Mouse (Mus musculus) heart, embryonic 16.5 days (tissue): ENCODE data around the gene Gm45837. TPM values are rescaled to one million over a fixed set of nuclear protein-coding genes. Genes with fewer than 3 reads are reported as not detected.

ENCODE experiments used
- ATAC-seq: fragments of 200-750 bp; cut with Nextera tagmentation; replicated peaks from 2 replicates; pipeline ENCODE4 v1.8.0; 2017; ENCODE audit warnings: moderate number of reproducible peaks; ENCODE audit not compliant: insufficient read depth, low FRiP score; ENCODE audit errors: extremely low read depth
- H3K27ac ChIP-seq: fragments of 300-500 bp; sonication (generic); 2 replicates; pipeline ENCODE4 v1.5.1; 2014; ENCODE audit warnings: mild to moderate bottlenecking, low read length, control low read depth, moderate library complexity
- H3K27me3 ChIP-seq: fragments of 300-500 bp; sonication (generic); 2 replicates; pipeline ENCODE4 v1.6.1; 2014; ENCODE audit warnings: low read length, mixed read lengths; ENCODE audit not compliant: control insufficient read depth, insufficient read depth
- H3K36me3 ChIP-seq: fragments of 300-500 bp; sonication (generic); 2 replicates; pipeline ENCODE4 v1.6.1; 2014; ENCODE audit not compliant: control insufficient read depth, insufficient read depth
- H3K4me1 ChIP-seq: fragments of 300-500 bp; sonication (generic); 2 replicates; pipeline ENCODE4 v1.6.1; 2014; ENCODE audit warnings: low read length, mixed read lengths; ENCODE audit not compliant: control insufficient read depth, insufficient read depth
- H3K4me2 ChIP-seq: fragments of 300-500 bp; sonication (generic); 2 replicates; pipeline ENCODE4 v1.6.1; 2014; ENCODE audit warnings: low read depth, mild to moderate bottlenecking, control low read depth, low read length
- H3K4me3 ChIP-seq: fragments of 300-500 bp; sonication (generic); 2 replicates; pipeline ENCODE4 v1.5.1; 2014; ENCODE audit warnings: mild to moderate bottlenecking, control low read depth, low read length
- H3K9ac ChIP-seq: fragments of 300-500 bp; sonication (generic); 2 replicates; pipeline ENCODE4 v1.6.1; 2014; ENCODE audit warnings: low read length, control low read depth
- H3K9me3 ChIP-seq: fragments of 300-500 bp; sonication (generic); replicated peaks from 2 replicates; pipeline ENCODE4 v1.6.1; 2016; ENCODE audit warnings: low read length; ENCODE audit not compliant: control insufficient read depth
- WGBS: fragments of 180-500 bp; shearing (Covaris S2); extraction: QIAGEN DNeasy Blood & Tissue Kit; methylation state at CpG from one replicate; pipeline ENCODE4 v1.1.7; 2014; 5-methylcytosine and 5-hydroxymethylcytosine counted together
- polyA plus RNA-seq: library from polyadenylated mRNA; unstranded; fragments of >200 nt; fragmentation: Nextera tagmentation; extraction: Ambion mirVana; gene quantifications from 2 replicates; pipeline ENCODE4 v1.2.1, GENCODE M21; 2015

The Gm45837 gene
- polyA plus RNA-seq, 1 experiment from 2014 or later, result 7.8 TPM

DNA sequence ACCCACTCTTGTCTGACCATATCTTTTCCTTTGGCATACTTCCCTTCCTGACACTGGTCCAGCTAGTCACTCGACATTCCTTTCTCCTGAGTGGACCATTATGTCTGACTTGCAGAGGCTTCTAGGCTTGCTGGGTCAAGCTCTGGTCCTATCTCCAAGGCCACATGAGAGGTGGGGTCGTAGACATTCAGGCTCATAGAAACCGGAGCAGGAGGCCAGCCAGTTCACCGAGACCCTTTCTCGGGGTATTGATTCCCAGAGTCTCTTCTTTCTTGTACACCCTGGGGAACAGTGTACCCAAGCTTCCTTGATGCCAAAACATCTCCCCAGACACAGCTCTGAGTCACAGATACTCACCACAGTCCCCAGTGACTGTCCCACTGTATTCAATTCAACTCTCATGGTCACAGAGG is 63.7 kb downstream of the Gm45837 start:
- Histone ChIP-seq H3K4me1 (peaks cover 23% of the 10 kb centered on the region), H3K9me3 (no peaks in the 10 kb centered on the region), H3K27me3 (no peaks in the 10 kb centered on the region), H3K36me3 (no peaks in the 10 kb centered on the region), H3K4me3 (no peak overlapping the region), H3K4me2 (no peak overlapping the region), H3K9ac (no peak overlapping the region), H3K27ac (no peak overlapping the region)
- WGBS, result 59% methylated on average over 5 of the region's 5 CpGs
- no peak for ATAC-seq

DNA sequence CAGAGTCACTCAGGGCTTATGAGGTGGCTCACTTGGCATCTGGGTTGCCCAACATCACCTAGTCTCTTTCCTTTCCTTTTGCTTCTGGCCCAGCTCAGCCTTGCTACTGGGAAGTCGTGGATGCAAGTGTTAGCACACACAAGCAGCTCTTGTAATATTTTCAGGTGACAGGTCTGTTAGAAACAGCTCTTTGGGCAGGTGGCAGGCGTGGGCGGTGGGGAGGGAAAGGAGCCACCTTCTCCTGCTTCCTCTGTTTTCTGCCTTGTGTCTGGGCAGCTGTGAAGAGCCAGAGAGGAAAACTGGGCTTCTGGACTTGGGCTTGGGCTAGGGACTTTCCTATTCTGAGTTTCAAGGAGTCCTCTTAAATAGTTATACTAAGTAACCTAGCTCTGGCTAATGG is 65.3 kb downstream of the Gm45837 start:
- H3K9me3 ChIP-seq, result no peaks in the 10 kb centered on the region
- H3K4me1 ChIP-seq, result peaks cover 23% of the 10 kb centered on the region
- no peak overlapping the region for H3K4me3 ChIP-seq
- no peak overlapping the region for H3K27ac ChIP-seq
- H3K27me3 ChIP-seq, result no peaks in the 10 kb centered on the region
- no peak overlapping the region for H3K4me2 ChIP-seq
- H3K9ac ChIP-seq, result no peak overlapping the region
- H3K36me3 ChIP-seq, result no peaks in the 10 kb centered on the region
- 78% methylated on average over 3 of the region's 3 CpGs for WGBS
- no peak for ATAC-seq

DNA sequence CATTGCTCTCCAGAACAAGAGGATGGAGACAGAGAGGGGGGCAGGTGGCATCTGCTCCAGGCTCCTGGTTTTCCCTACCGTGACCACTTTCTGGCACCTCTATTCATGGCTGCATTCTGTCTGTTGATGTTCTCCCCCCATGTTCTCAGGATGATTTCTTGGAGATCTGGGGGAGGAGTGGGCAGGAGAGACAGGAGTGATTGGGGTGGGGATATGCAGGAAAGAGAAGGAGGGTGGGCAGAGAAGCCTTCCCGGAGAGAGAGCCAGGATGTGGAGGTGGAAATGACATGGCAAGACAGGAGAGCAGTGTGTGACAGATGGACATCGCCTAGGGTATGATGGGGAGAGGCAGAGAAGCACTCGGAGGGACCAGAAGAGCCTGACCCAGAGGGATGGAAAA is 65.8 kb downstream of the Gm45837 start:
- H3K4me1 ChIP-seq, result peaks cover 21% of the 10 kb centered on the region
- no peak for ATAC-seq
- H3K27me3 ChIP-seq, result no peaks in the 10 kb centered on the region
- no peak overlapping the region for H3K4me2 ChIP-seq
- no peaks in the 10 kb centered on the region for H3K36me3 ChIP-seq
- no peak overlapping the region for H3K9ac ChIP-seq
- no peaks in the 10 kb centered on the region for H3K9me3 ChIP-seq
- WGBS, result 65% methylated on average over 4 of the region's 4 CpGs
- H3K4me3 ChIP-seq, result no peak overlapping the region
- no peak overlapping the region for H3K27ac ChIP-seq

DNA sequence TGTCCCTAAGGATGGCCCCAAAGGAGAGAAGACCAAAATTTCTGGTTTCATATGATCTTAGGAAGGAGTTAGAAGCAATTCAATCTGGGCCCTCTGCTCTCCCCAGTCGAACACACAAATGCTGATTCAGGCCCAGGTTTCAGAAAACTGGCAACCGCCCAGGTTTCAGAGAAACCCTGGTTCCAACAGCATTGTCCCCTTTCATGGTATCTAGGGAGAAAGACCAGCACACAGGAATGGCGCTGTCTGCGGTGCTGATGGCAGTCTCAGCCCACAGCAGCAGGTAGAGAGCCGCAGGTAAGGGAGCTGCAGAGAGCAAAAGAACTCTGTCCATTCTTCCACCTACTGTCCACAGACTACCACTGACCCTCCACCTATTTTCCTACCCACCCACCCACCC is 66.5 kb downstream of the Gm45837 start:
- H3K36me3 ChIP-seq, result no peaks in the 10 kb centered on the region
- H3K4me2 ChIP-seq, result no peak overlapping the region
- H3K4me3 ChIP-seq, result no peak overlapping the region
- ATAC-seq, result no peak
- 46% methylated on average over 5 of the region's 5 CpGs for WGBS
- H3K4me1 ChIP-seq, result peaks cover 19% of the 10 kb centered on the region
- no peak overlapping the region for H3K9ac ChIP-seq
- no peak overlapping the region for H3K27ac ChIP-seq
- H3K9me3 ChIP-seq, result no peaks in the 10 kb centered on the region
- no peaks in the 10 kb centered on the region for H3K27me3 ChIP-seq

DNA sequence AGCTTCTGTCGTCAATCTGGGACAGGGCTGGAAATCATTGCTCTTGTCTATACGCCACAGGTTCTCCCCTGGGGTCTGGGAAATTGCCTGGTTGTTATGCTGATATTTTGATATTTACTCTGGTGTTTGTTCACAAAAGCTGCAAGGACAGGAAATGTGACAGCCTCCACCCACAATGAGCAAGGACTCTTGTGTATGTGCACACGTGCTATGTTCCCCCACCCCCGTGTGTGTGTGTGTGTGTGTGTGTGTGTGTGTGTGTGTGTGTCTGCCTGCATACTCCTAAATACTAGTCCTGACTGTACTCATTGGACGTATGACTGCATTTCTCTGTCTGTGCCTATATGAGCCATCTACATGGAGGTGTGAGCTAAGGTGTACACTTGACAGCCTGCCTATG is 67.4 kb downstream of the Gm45837 start:
- no peak overlapping the region for H3K4me3 ChIP-seq
- ATAC-seq, result no peak
- no peaks in the 10 kb centered on the region for H3K27me3 ChIP-seq
- no peak overlapping the region for H3K4me2 ChIP-seq
- no peaks in the 10 kb centered on the region for H3K36me3 ChIP-seq
- no peak overlapping the region for H3K9ac ChIP-seq
- no peaks in the 10 kb centered on the region for H3K9me3 ChIP-seq
- H3K27ac ChIP-seq, result no peak overlapping the region
- H3K4me1 ChIP-seq, result peaks cover 19% of the 10 kb centered on the region
- 51% methylated on average over 5 of the region's 5 CpGs for WGBS

DNA sequence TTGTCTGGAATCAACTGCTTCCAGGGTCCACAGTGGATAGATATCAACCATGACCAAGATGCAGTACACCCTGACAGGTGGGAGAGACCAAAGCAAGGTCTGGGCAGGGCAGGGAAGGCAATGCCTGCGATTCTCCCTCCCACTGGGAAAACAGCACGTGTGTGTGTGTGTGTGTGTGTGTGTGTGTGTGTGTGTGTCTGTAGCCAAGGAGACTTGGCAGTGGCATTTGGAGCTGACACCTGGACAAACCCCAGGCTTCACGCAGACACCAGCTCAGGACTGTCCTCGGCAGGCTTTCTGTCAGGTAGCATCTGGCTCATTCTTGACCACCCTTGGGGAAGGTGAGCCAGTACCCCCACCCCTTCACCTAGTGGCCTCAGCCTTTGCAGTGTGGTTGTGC is 69.2 kb downstream of the Gm45837 start:
- H3K4me1 ChIP-seq, result peaks cover 13% of the 10 kb centered on the region
- 58% methylated on average over 4 of the region's 4 CpGs for WGBS
- no peaks in the 10 kb centered on the region for H3K27me3 ChIP-seq
- H3K9me3 ChIP-seq, result no peaks in the 10 kb centered on the region
- no peaks in the 10 kb centered on the region for H3K36me3 ChIP-seq
- H3K9ac ChIP-seq, result no peak overlapping the region
- no peak overlapping the region for H3K4me2 ChIP-seq
- H3K27ac ChIP-seq, result no peak overlapping the region
- no peak for ATAC-seq
- H3K4me3 ChIP-seq, result no peak overlapping the region

DNA sequence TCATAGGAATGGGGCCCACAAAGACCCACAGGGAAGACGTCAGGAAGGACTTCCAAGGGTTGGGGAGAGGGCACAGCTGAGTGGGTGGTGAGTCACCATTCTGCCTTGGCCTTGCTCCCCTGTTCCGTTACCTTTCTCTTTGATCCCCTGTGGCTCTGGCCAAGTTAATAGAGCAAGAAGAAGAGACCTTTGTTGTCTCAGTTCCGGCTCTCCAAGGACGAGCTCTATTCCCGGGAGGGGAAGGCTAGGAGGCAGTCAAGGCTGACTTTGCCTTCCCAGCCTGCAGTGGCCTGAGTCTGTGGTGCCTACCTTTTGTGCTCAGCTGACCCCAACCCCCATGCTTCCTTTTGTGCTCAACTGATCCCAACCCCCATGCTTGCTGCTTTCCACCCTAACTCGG is 70.0 kb downstream of the Gm45837 start:
- peaks cover 13% of the 10 kb centered on the region for H3K4me1 ChIP-seq
- H3K9ac ChIP-seq, result no peak overlapping the region
- no peak overlapping the region for H3K4me3 ChIP-seq
- WGBS, result 61% methylated on average over 6 of the region's 6 CpGs
- no peaks in the 10 kb centered on the region for H3K36me3 ChIP-seq
- no peak overlapping the region for H3K27ac ChIP-seq
- H3K27me3 ChIP-seq, result no peaks in the 10 kb centered on the region
- no peak overlapping the region for H3K4me2 ChIP-seq
- no peak for ATAC-seq
- H3K9me3 ChIP-seq, result no peaks in the 10 kb centered on the region

DNA sequence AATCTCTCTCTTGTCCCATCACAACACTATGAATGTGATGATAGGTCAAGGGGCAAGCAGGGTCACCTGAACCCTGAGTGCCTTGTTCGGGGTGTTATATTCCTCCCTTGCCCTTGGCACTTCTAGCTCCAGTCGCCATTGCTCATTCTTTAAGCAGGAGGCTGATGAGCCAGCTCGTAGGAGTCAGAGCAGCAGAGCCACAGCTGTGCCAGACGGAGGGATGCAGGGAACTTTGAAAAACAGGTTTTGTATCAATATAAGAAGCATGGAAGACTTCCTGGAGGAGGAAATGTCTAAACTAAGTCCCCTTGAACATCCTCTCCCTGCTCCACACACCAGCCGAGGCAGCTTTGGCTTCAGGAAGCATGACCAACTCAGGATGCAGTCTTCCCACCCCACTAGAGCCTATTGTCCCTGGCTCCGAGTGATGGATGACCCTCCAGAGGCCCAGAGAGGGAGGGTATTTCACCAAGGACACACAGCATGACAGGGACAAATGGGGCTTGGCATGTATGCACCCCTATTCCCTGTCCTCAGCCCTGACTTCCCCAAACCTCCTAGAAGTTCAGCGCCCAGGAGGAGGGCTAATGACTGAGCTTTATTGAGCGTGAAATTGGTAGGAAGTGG is 71.3 kb downstream of the Gm45837 start:
- Histone ChIP-seq H3K4me1 (peaks cover 13% of the 10 kb centered on the region), H3K9me3 (no peaks in the 10 kb centered on the region), H3K4me3 (no peak overlapping the region), H3K9ac (no peak overlapping the region), H3K27ac (no peak overlapping the region), H3K27me3 (no peaks in the 10 kb centered on the region), H3K36me3 (no peaks in the 10 kb centered on the region), H3K4me2 (no peak overlapping the region)
- WGBS, result 62% methylated on average over 8 of the region's 8 CpGs
- no peak for ATAC-seq

DNA sequence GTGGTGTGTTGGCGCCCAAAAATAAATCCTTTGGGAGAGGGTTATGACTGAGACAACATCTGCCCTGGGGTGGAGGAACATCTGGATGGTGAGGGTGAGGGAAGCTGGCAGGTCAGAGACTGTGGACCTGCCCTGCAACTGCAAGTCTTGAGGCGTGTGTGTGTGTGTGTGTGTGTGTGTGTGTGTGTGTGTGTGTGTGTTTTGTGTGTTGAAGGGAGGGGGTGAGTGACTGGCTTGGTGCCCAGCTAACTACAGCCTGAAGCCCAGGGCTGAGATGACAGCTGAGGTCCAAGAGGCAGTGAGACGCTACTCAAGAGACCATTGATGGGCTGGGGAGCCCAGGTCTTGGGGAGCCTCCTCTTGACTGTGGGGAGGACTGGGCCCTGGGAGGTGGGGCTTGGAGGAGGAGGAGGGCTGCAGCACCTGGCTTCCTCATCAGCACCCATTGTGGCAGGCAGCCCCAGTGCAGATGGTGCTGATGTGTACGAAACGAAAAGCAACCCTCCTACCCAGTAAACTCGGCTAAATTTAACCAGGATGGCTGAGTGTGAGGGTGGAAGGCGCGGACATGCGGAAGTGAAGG is 71.9 kb downstream of the Gm45837 start:
- no peak overlapping the region for H3K4me3 ChIP-seq
- peaks cover 13% of the 10 kb centered on the region for H3K4me1 ChIP-seq
- peak overlapping the region; percentile 21; the same call in 1 of the 2 replicates for H3K4me2 ChIP-seq
- no peak overlapping the region for H3K9ac ChIP-seq
- H3K36me3 ChIP-seq, result no peaks in the 10 kb centered on the region
- H3K27me3 ChIP-seq, result no peaks in the 10 kb centered on the region
- 34% methylated on average over 9 of the region's 9 CpGs for WGBS
- H3K9me3 ChIP-seq, result no peaks in the 10 kb centered on the region
- peak; percentile 55; the same call in 1 of the 2 replicates for ATAC-seq
- no peak overlapping the region for H3K27ac ChIP-seq
